21 mouse cellular contexts compared by ENCODE assay signal in the genomic region with DNA sequence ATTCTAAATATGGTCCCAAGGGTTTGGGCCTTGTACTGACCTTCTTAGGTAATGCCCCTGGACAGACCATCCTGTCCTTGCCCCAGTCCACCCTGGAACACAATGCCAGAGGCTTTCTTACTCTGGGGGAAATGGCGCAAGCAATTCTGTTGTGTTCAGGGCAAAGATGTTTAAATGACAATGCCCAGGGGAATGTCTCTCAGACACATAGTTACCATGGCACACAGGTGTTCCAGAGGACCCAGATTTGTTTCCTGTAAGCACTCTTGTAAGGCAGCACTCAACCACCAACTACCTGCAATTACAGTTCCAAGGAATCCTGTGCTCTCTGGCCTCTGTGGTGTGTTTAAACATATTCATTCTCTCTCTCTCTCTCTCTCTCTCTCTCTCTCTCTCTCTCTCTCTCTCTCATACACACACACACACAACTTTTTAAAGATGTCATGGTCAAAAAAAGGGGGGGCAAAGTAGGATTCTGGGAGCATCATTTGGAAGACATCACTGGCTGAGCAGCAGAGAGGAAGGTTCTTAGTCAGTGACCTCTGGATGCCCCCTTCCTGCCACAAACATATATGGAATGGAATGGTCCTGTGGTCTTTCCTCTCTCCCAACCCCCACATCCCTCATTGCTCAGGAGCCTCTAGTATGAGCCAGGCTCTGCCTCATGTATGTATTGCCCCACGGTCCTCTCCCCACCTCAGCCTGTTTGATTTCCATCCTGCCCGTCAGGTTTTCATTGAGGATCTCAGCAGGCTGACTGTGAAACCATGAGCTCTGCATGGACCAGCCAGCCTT.
DNase-seq lines count a peak whose midpoint lies in the region; ATAC-seq and TF ChIP-seq lines count a peak whose summit lies in the region.
"Had no signal": no experiment of that assay in that cellular context is flagged by ENCODE, and none has a peak within 500 bp of the region (broad histone marks: within the 10 kb centered on the region; RNA-seq: fewer than 3 reads in every experiment).

No protein-coding gene starts in this region.

- H3K36me3 ChIP-seq in heart, embryonic 12.5 days = peaks cover 9% of the 10 kb centered on the region
- no peaks in the 10 kb centered on the region for H3K36me3 ChIP-seq in stomach, embryonic 16.5 days (ENCODE audit: control insufficient read depth, insufficient read depth, low read length)
- no peaks in the 10 kb centered on the region for H3K36me3 ChIP-seq in stomach, postnatal 0 days (ENCODE audit: control insufficient read depth, insufficient read depth, low read length)
- peaks cover 8% of the 10 kb centered on the region; the same call in 1 of the 2 replicates for H3K36me3 ChIP-seq in limb, embryonic 13.5 days
- H3K36me3 ChIP-seq in forebrain, embryonic 13.5 days (ENCODE audit: poor library complexity, severe bottlenecking) = no peaks in the 10 kb centered on the region
- H3K36me3 ChIP-seq: heart, embryonic 15.5 days; liver, embryonic 13.5 days; midbrain, embryonic 13.5 days had no signal

- DNase-seq in heart, adult 9 months (ENCODE audit: low spot score in 2 of 2) = no peak
- DNase-seq in stomach, postnatal 0 days (ENCODE audit: low spot score) = no peak
- peak; percentile 65 for DNase-seq in R1 (ENCODE audit: low read depth, low spot score)
- no peak for DNase-seq in left cerebral cortex, adult 11 months (ENCODE audit: low spot score)
- DNase-seq: cerebellum, adult 18-20 months; cerebellum, postnatal 36 days; kidney, adult 2 months; liver, embryonic 13.5 days; lung, adult 2 months; lung, postnatal 36 days had no signal

- no peak for TF ChIP-seq EP300 in stomach, postnatal 0 days (optimal IDR thresholded peaks at IDR 0.05)

- H3K4me3 ChIP-seq in heart, embryonic 12.5 days = no peak overlapping the region
- no peak overlapping the region for H3K4me3 ChIP-seq in stomach, embryonic 16.5 days (replicated peaks; ENCODE audit: low read length)
- H3K4me3 ChIP-seq in stomach, postnatal 0 days (ENCODE audit: low read depth, low read length) = no peak overlapping the region
- H3K4me3 ChIP-seq in limb, embryonic 13.5 days = no peak overlapping the region
- H3K4me3 ChIP-seq in forebrain, embryonic 13.5 days = no peak overlapping the region
- H3K4me3 ChIP-seq: heart, embryonic 15.5 days; hindbrain, embryonic 10.5 days; liver, embryonic 13.5 days; megakaryocyte, embryonic 14.5 days; midbrain, embryonic 13.5 days had no signal

- peaks cover 45% of the 10 kb centered on the region for H3K4me1 ChIP-seq in heart, embryonic 12.5 days (replicated peaks)
- H3K4me1 ChIP-seq in stomach, embryonic 16.5 days (ENCODE audit: control insufficient read depth, insufficient read depth, low read length) = no peaks in the 10 kb centered on the region
- no peaks in the 10 kb centered on the region for H3K4me1 ChIP-seq in stomach, postnatal 0 days (replicated peaks; ENCODE audit: control insufficient read depth, insufficient read depth)
- H3K4me1 ChIP-seq in limb, embryonic 13.5 days = peaks cover 31% of the 10 kb centered on the region
- no peaks in the 10 kb centered on the region for H3K4me1 ChIP-seq in forebrain, embryonic 13.5 days
- H3K4me1 ChIP-seq: liver, embryonic 13.5 days; megakaryocyte, embryonic 14.5 days; midbrain, embryonic 13.5 days had no signal

- H3K27me3 ChIP-seq in heart, embryonic 12.5 days (replicated peaks) = no peaks in the 10 kb centered on the region
- H3K27me3 ChIP-seq in stomach, embryonic 16.5 days (ENCODE audit: control insufficient read depth, insufficient read depth, low read length) = no peaks in the 10 kb centered on the region
- no peaks in the 10 kb centered on the region for H3K27me3 ChIP-seq in stomach, postnatal 0 days (ENCODE audit: control insufficient read depth, insufficient read depth, low read length)
- H3K27me3 ChIP-seq in limb, embryonic 13.5 days = no peaks in the 10 kb centered on the region
- H3K27me3 ChIP-seq in forebrain, embryonic 13.5 days = no peaks in the 10 kb centered on the region
- H3K27me3 ChIP-seq: heart, embryonic 15.5 days; liver, embryonic 13.5 days; midbrain, embryonic 13.5 days; Patski had no signal

- no peak overlapping the region; the same call in 1 of the 2 replicates for H3K27ac ChIP-seq in heart, embryonic 12.5 days (ENCODE audit: poor library complexity, severe bottlenecking)
- H3K27ac ChIP-seq in stomach, embryonic 16.5 days (ENCODE audit: low read length) = 0 out of 2 replicates have a peak overlapping the region, but pooled peaks have one; percentile 26
- no peak overlapping the region for H3K27ac ChIP-seq in stomach, postnatal 0 days (replicated peaks)
- no peak overlapping the region for H3K27ac ChIP-seq in limb, embryonic 13.5 days
- no peak overlapping the region for H3K27ac ChIP-seq in forebrain, embryonic 13.5 days
- H3K27ac ChIP-seq: heart, embryonic 15.5 days; hindbrain, postnatal 0 days; kidney, postnatal 0 days; liver, embryonic 13.5 days; midbrain, embryonic 13.5 days had no signal

- ATAC-seq in heart, embryonic 12.5 days (ENCODE audit: insufficient number of reproducible peaks, low FRiP score) = no peak
- ATAC-seq in stomach, embryonic 16.5 days (ENCODE audit: insufficient read depth, low FRiP score) = no peak
- no peak for ATAC-seq in stomach, postnatal 0 days (ENCODE audit: low FRiP score, low TSS enrichment)
- ATAC-seq in limb, embryonic 13.5 days (ENCODE audit: low FRiP score, low read depth) = no peak
- no peak for ATAC-seq in forebrain, embryonic 13.5 days
- ATAC-seq: hindbrain, postnatal 0 days; midbrain, embryonic 13.5 days; Patski had no signal

- 72% methylated on average over 3 of the region's 3 CpGs for WGBS in heart, embryonic 12.5 days
- 69% methylated on average over 3 of the region's 3 CpGs for WGBS in stomach, embryonic 16.5 days
- 62% methylated on average over 3 of the region's 3 CpGs for WGBS in stomach, postnatal 0 days
- 61% methylated on average over 3 of the region's 3 CpGs for WGBS in limb, embryonic 13.5 days
- 75% methylated on average over 3 of the region's 3 CpGs for WGBS in forebrain, embryonic 13.5 days

- H3K9ac ChIP-seq in heart, embryonic 12.5 days = peak overlapping the region; percentile 1; the same call in 1 of the 2 replicates
- H3K9ac ChIP-seq in stomach, embryonic 16.5 days (ENCODE audit: low read length) = no peak overlapping the region
- no peak overlapping the region for H3K9ac ChIP-seq in stomach, postnatal 0 days (ENCODE audit: low read length)
- H3K9ac ChIP-seq in limb, embryonic 13.5 days = peak overlapping the region; percentile 35; the same call in 1 of the 2 replicates
- H3K9ac ChIP-seq in forebrain, embryonic 13.5 days = no peak overlapping the region
- H3K9ac ChIP-seq: liver, embryonic 13.5 days; midbrain, embryonic 13.5 days had no signal

- H3K4me2 ChIP-seq in heart, embryonic 12.5 days = no peak overlapping the region
- no peak overlapping the region for H3K4me2 ChIP-seq in stomach, embryonic 16.5 days (ENCODE audit: low read depth, low read length)
- H3K4me2 ChIP-seq in stomach, postnatal 0 days (replicated peaks; ENCODE audit: low read depth) = no peak overlapping the region
- H3K4me2 ChIP-seq in limb, embryonic 13.5 days (replicated peaks) = no peak overlapping the region
- H3K4me2 ChIP-seq in forebrain, embryonic 13.5 days = no peak overlapping the region
- H3K4me2 ChIP-seq: liver, embryonic 13.5 days; midbrain, embryonic 13.5 days had no signal

- TF ChIP-seq CTCF in stomach, postnatal 0 days (IDR thresholded peaks at IDR 0.05; ENCODE audit: low read depth) = no peak

- no peaks in the 10 kb centered on the region for H3K9me3 ChIP-seq in heart, embryonic 12.5 days (replicated peaks)
- H3K9me3 ChIP-seq in stomach, embryonic 16.5 days (replicated peaks; ENCODE audit: control insufficient read depth, low read length) = no peaks in the 10 kb centered on the region
- H3K9me3 ChIP-seq in stomach, postnatal 0 days (ENCODE audit: control insufficient read depth, low read length) = no peaks in the 10 kb centered on the region
- H3K9me3 ChIP-seq in limb, embryonic 13.5 days = no peaks in the 10 kb centered on the region
- no peaks in the 10 kb centered on the region for H3K9me3 ChIP-seq in forebrain, embryonic 13.5 days (replicated peaks)
- H3K9me3 ChIP-seq: heart, embryonic 15.5 days; hindbrain, embryonic 10.5 days; liver, embryonic 13.5 days; midbrain, embryonic 13.5 days had no signal

Comparison
In these comparisons a context has a peak if more than half of its experiments do, and no peak if none do; other contexts are left out.
1. H3K9ac ChIP-seq: peak in heart, embryonic 12.5 days (single experiment) and limb, embryonic 13.5 days (single experiment); none in stomach, embryonic 16.5 days (single experiment), stomach, postnatal 0 days (single experiment) and forebrain, embryonic 13.5 days (single experiment).